Mouse (Mus musculus): ENCODE data around the gene Spg7.

GRCm38 (mm10) chr8:123101244-123101643 lies 38.5 kb downstream of the Spg7 start:
- TF ChIP-seq POLR2A (IDR thresholded peaks at IDR 0.05; ENCODE audit: insufficient read length, low read depth) (no peak), CEBPB (IDR thresholded peaks at IDR 0.05; ENCODE audit: insufficient read depth, poor library complexity, severe bottlenecking) (no peak), POLR2AphosphoS2 (IDR thresholded peaks at IDR 0.05; ENCODE audit: insufficient read length, low read depth) (no peak), E2F4 (IDR thresholded peaks at IDR 0.05; ENCODE audit: insufficient read depth) (no peak), MAX (IDR thresholded peaks at IDR 0.05; ENCODE audit: low read depth) (no peak), TCF3 (IDR thresholded peaks at IDR 0.05; ENCODE audit: insufficient read length, low read depth) (no peak), TCF12 (IDR thresholded peaks at IDR 0.05; ENCODE audit: insufficient read depth, poor library complexity, severe bottlenecking) (no peak), SRF (IDR thresholded peaks at IDR 0.05; ENCODE audit: control insufficient read depth, insufficient read length, low read depth) (no peak), USF1 (IDR thresholded peaks at IDR 0.05; ENCODE audit: low read depth) (no peak), MYOD1 (IDR thresholded peaks at IDR 0.05; ENCODE audit: control insufficient read depth in 1 of 3, insufficient read length in 2 of 3, low read depth in 2 of 3) (no peak), MYOG (IDR thresholded peaks at IDR 0.05; ENCODE audit: control insufficient read depth in 1 of 3, insufficient read depth in 1 of 3, insufficient read length in 2 of 3, low read depth in 2 of 3) (no peak), REST (IDR thresholded peaks at IDR 0.05; ENCODE audit: insufficient read depth, insufficient read length) (no peak)

Data from myocyte (in vitro differentiated cells).